Mouse (Mus musculus) lung, embryonic 14.5 days (tissue): ENCODE measurements around the gene Irf3. TPM values are rescaled to one million over a fixed set of nuclear protein-coding genes. Genes with fewer than 3 reads are reported as not detected.

Experiments used
- ATAC-seq: fragments of 200-750 bp; cut with Nextera tagmentation; 2 replicates; pipeline ENCODE4 v1.8.0; 2017; ENCODE audit warnings: mild to moderate bottlenecking, moderate TSS enrichment, moderate library complexity; ENCODE audit not compliant: insufficient read depth
- DNase-seq: peaks from one replicate; pipeline ENCODE4 v3.0.0-alpha.2; 2015
- H3K27ac ChIP-seq: fragments of 300-500 bp; sonication (generic); 2 replicates; pipeline ENCODE4 v1.5.1; 2014; ENCODE audit warnings: low read depth, mild to moderate bottlenecking, moderate library complexity
- H3K27me3 ChIP-seq: fragments of 300-500 bp; sonication (generic); 2 replicates; pipeline ENCODE4 v1.6.1; 2014; ENCODE audit warnings: low read length, control low read depth; ENCODE audit not compliant: insufficient read depth
- H3K36me3 ChIP-seq: fragments of 300-500 bp; sonication (generic); 2 replicates; pipeline ENCODE4 v1.6.1; 2014; ENCODE audit warnings: control low read depth; ENCODE audit not compliant: insufficient read depth
- H3K4me1 ChIP-seq: fragments of 300-500 bp; sonication (generic); 2 replicates; pipeline ENCODE4 v1.6.1; 2014; ENCODE audit warnings: antibody characterized with exemption, control low read depth; ENCODE audit not compliant: insufficient read depth
- H3K4me2 ChIP-seq: fragments of 300-500 bp; sonication (generic); 2 replicates; pipeline ENCODE4 v1.6.1; 2014; ENCODE audit warnings: mild to moderate bottlenecking
- H3K4me3 ChIP-seq: fragments of 300-500 bp; sonication (generic); 2 replicates; pipeline ENCODE4 v1.5.1; 2014; ENCODE audit warnings: low read depth, low read length
- H3K9ac ChIP-seq: fragments of 300-500 bp; sonication (generic); 2 replicates; pipeline ENCODE4 v1.6.1; 2014
- H3K9me3 ChIP-seq: fragments of 300-500 bp; sonication (generic); 2 replicates; pipeline ENCODE4 v1.6.1; 2016; ENCODE audit warnings: low read depth, low read length, control low read depth
- CTCF ChIP-seq: IDR thresholded peaks from 2 replicates; pipeline ENCODE4 v1.5.1; 2016; ENCODE audit warnings: antibody characterized with exemption, low read depth
- WGBS: fragments of 180-500 bp; shearing (Covaris S2); extraction: QIAGEN DNeasy Blood & Tissue Kit; methylation state at CpG from one replicate; pipeline ENCODE4 v1.1.7; 2014; 5-methylcytosine and 5-hydroxymethylcytosine counted together
- polyA plus RNA-seq: library from polyadenylated mRNA; unstranded; fragments of >200 nt; fragmentation: Nextera tagmentation; extraction: Ambion mirVana; gene quantifications from 2 replicates; pipeline ENCODE4 v1.2.1, GENCODE M21; 2014

Irf3 gene
- polyA plus RNA-seq, 1 experiment from 2014 or later: 83.0 TPM

- Histone ChIP-seq H3K9ac (no peak overlapping the region), H3K27me3 (no peaks in the 10 kb centered on the region), H3K9me3 (no peaks in the 10 kb centered on the region), H3K4me3 (no peak overlapping the region), H3K36me3 (peaks cover 99% of the 10 kb centered on the region), H3K27ac (no peak overlapping the region), H3K4me1 (no peaks in the 10 kb centered on the region), H3K4me2 (no peak overlapping the region)
- ATAC-seq (no peak), DNase-seq (no peak)
- 92% methylated on average over 22 of the region's 22 CpGs for WGBS
- TF ChIP-seq CTCF: no peak
Observed at GRCm38 (mm10) chr7:45045741-45046140, 48.3 kb downstream of the Irf3 start.

- WGBS: 94% methylated on average over 26 of the region's 26 CpGs
- ATAC-seq: no peak
- peaks cover 88% of the 10 kb centered on the region for H3K36me3 ChIP-seq
- no peak overlapping the region for H3K4me3 ChIP-seq
- H3K4me1 ChIP-seq: 0 out of 2 replicates have a peak, but pooled peaks cover 3% of the 10 kb centered on the region
- H3K9ac ChIP-seq: no peak overlapping the region
- DNase-seq: no peak
- H3K27ac ChIP-seq: no peak overlapping the region
- H3K27me3 ChIP-seq: no peaks in the 10 kb centered on the region
- no peak overlapping the region for H3K4me2 ChIP-seq
- TF ChIP-seq CTCF: no peak
- no peaks in the 10 kb centered on the region for H3K9me3 ChIP-seq
Observed at GRCm38 (mm10) chr7:45046853-45047350, 49.5 kb downstream of the Irf3 start.

- Histone ChIP-seq H3K27ac (no peak overlapping the region), H3K9me3 (no peaks in the 10 kb centered on the region), H3K27me3 (no peaks in the 10 kb centered on the region), H3K4me3 (no peak overlapping the region), H3K36me3 (peaks cover 82% of the 10 kb centered on the region), H3K4me1 (0 out of 2 replicates have a peak, but pooled peaks cover 3% of the 10 kb centered on the region), H3K9ac (no peak overlapping the region), H3K4me2 (no peak overlapping the region)
- WGBS: 94% methylated on average over 14 of the region's 14 CpGs
- DNase-seq: no peak
- ATAC-seq: no peak
- no peak for TF ChIP-seq CTCF
Observed at GRCm38 (mm10) chr7:45047491-45047890, 50.0 kb downstream of the Irf3 start.

GRCm38 (mm10) chr7:45048001-45048890 is 50.8 kb downstream of the Irf3 start:
- Histone ChIP-seq H3K4me2 (no peak overlapping the region), H3K27me3 (no peaks in the 10 kb centered on the region), H3K9me3 (no peaks in the 10 kb centered on the region), H3K27ac (no peak overlapping the region), H3K36me3 (peaks cover 74% of the 10 kb centered on the region), H3K4me3 (no peak overlapping the region), H3K4me1 (0 out of 2 replicates have a peak, but pooled peaks cover 3% of the 10 kb centered on the region), H3K9ac (no peak overlapping the region)
- DNase-seq (no peak), ATAC-seq (no peak)
- 89% methylated on average over 38 of the region's 38 CpGs for WGBS
- no peak for TF ChIP-seq CTCF

- no peak for TF ChIP-seq CTCF
- no peaks in the 10 kb centered on the region for H3K9me3 ChIP-seq
- 88% methylated on average over 23 of the region's 23 CpGs for WGBS
- H3K4me2 ChIP-seq: no peak overlapping the region
- H3K4me1 ChIP-seq: 0 out of 2 replicates have a peak, but pooled peaks cover 3% of the 10 kb centered on the region
- no peaks in the 10 kb centered on the region for H3K27me3 ChIP-seq
- no peak overlapping the region for H3K9ac ChIP-seq
- peaks cover 66% of the 10 kb centered on the region for H3K36me3 ChIP-seq
- H3K27ac ChIP-seq: no peak overlapping the region
- ATAC-seq (no peak), DNase-seq (no peak)
- no peak overlapping the region for H3K4me3 ChIP-seq
Observed at GRCm38 (mm10) chr7:45048923-45049657, 51.6 kb downstream of the Irf3 start.

- Histone ChIP-seq H3K4me3 (peak overlapping the region; percentile 90), H3K36me3 (peaks cover 46% of the 10 kb centered on the region), H3K27me3 (no peaks in the 10 kb centered on the region), H3K9ac (peak overlapping the region; percentile 88), H3K4me2 (peak overlapping the region; percentile 88), H3K9me3 (no peaks in the 10 kb centered on the region), H3K27ac (peak overlapping the region; percentile 99; the same call in 1 of the 2 replicates), H3K4me1 (0 out of 2 replicates have a peak, but pooled peaks cover 3% of the 10 kb centered on the region)
- peak; percentile 25 for ATAC-seq
- no peak for TF ChIP-seq CTCF
- DNase-seq: peak; percentile 92
- 5% methylated on average over 16 of the region's 16 CpGs for WGBS
Observed at GRCm38 (mm10) chr7:45050945-45051600, 53.6 kb downstream of the Irf3 start.
